Mouse (Mus musculus) adrenal gland, postnatal 25 days (tissue): ENCODE results near the gene Xpnpep1. TPM values are rescaled to one million over a fixed set of nuclear protein-coding genes. Genes with fewer than 3 reads are reported as not detected.

Experiments
- DNase-seq: peaks from one replicate; pipeline ENCODE4 v3.0.0; 2021; ENCODE audit warnings: mixed read lengths
- long read RNA-seq: library from polyadenylated mRNA; stranded (forward); transcript quantifications from one replicate; pipeline ENCODE4 v2.0.0, GENCODE M21; 2021
- total RNA-seq: library from RNA; stranded (reverse); gene quantifications from 2 replicates; pipeline ENCODE4 v1.2.3, GENCODE M21; 2021

Gene Xpnpep1
- 85.6 and 98.2 TPM in 2 replicates for total RNA-seq
- long read RNA-seq, full-length matches to known transcripts = 73 of 173 reads
- long read RNA-seq, partial matches to known transcripts = 12 of 173 reads
- long read RNA-seq, other reads (novel, unspliced or antisense) = 88 of 173 reads

GRCm38 (mm10) chr19:53040164-53041132 lies at the start of gene Xpnpep1:
Gene Xpnpep1, minus strand, starts transcription at chr19:53040214.
- DNase-seq = no peak

DNA sequence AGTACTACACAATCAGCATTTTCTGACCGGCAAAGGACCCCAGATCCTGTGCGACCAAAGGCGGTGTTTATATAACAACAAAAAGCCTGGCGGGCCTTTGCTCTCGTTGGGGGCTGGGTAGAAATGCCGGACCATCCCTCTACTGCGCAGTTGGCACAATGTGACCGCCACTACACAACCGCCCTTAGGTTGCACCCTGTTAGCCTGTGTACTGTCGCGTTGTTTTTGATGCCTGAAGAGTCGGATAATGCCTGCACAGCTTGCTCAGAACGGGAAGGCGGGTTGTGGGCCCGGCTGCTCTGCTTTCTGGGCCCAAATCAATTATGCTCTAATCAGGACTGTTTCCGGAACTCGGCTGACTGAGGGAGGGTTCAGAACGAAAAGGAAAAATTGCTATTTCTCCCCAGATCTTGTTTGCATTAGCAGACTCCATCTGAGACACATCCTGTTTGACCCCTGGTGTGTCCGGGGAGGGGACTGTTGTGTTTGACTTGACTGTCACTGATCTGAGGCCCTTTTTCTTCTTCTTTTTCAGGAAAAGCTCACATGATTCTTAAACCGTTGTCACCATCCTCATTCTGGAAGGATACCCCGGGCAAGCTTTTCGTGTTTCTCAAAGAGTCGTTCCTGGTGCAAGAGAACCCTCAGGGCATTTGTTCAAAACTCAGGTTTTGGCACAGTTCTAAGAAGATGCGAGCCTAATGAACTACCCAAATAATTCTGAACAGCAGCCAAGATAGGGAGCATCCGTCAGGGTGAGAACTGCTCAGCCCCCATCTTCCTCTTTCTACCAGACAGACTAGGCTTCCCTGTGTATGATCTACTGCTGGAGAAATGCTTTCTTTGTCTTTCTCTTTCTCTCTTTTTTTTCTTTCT lies 47.5 kb upstream of the Xpnpep1 start:
- no peak for DNase-seq

- DNase-seq = no peak
Observed at GRCm38 (mm10) chr19:53086861-53087260, 46.8 kb upstream of the Xpnpep1 start.

GRCm38 (mm10) chr19:53084735-53085134 lies 44.7 kb upstream of the Xpnpep1 start:
- no peak for DNase-seq

- DNase-seq = no peak
Observed at GRCm38 (mm10) chr19:53082862-53083261, 42.8 kb upstream of the Xpnpep1 start.

DNA sequence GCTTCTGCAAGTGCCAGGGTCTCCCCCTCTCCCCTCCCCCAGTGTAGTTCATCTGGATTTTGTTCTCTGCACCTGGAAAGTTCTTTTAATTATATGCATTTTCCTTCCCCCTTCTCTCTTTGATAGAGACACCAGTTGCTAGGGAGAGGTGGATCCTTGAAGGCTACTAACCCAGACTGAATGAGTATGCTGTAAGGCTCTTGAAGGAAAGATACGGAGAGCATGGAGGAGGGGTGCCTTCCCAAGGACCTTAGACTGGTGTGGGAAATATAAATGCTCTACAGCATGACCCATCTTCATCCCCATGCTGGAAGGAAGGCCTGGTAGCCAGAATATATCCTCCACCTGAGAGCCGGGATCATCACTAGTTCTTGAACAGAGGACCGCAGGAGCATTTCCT lies 41.3 kb upstream of the Xpnpep1 start:
- no peak for DNase-seq

DNA sequence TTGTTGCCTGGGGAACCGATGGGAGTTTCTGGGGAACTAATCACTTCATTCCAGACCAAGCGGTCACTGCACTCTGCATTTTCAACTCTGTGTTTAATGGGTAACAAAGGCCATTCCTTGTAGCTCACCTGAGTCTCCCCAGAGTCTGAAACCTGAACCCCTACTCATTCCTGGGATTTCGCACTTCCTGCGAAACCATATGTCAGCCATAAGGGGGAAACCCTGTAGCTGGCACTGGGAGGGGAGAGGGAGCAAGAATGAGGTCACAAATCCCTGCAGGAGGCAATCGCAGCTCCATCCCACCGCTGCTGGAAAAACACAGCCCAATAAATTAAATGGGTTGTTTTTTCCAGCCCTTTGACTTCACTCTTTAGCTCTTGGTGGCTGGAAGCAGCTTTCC lies 40.9 kb upstream of the Xpnpep1 start:
- no peak for DNase-seq

- no peak for DNase-seq
Observed at GRCm38 (mm10) chr19:53080487-53080886, 40.5 kb upstream of the Xpnpep1 start.

DNA sequence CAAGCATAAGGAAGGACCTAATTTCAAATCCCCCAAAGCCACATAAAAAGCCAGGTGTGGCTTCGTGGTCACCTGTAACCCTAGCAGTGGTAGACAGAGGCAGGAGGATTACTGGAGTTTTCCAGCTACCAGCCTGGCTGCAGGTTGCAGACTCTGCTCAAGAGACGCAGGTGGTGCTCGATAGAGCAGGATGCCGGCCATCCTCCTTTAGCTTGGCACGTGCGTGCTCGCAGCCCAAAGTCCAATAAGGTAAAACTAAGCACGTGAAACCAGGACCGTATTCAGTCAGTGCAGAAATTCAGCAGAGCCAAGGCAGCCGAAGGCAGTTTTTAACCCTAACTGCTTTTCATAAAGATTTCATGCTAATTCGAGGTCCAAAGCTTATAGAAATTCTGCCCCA lies 40.0 kb upstream of the Xpnpep1 start:
- no peak for DNase-seq

DNA sequence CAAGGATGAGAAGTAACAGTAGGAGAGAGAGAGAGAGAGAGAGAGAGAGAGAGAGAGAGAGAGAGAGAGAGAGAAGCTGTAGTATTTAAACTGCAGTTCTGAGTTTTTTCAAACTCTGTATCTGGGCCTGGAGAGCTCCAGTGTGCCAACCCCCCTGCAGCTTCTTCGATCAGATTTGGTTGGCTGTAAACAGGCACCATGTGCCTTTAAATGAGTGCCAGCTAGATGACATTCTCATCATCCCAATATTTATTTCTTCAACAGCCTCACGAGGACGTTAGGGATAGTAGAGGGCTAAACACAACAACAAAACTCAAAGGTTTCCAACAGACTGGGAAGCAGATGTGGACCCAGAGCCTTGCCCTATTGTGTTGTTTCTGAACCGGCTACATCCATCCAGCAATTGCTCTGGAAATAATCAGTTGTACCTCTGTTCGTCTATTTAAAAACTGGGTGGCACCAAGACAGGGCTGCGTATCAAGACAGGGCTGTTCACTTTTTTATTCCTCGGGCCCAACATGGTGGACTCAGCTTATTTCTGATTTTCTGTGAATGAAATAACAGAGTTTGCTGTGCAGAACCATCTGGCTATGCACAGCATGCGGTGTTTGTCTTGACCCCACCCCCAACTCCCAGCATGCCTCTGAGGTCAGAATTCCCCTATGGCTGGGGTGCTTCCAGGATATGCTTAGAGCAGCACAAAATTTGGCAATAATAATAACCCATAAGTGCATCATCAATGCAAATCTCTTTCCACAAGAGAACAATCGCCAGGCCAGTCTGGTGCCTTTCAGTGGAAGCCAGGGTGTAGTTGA lies 38.5 kb upstream of the Xpnpep1 start:
- DNase-seq = no peak

DNA sequence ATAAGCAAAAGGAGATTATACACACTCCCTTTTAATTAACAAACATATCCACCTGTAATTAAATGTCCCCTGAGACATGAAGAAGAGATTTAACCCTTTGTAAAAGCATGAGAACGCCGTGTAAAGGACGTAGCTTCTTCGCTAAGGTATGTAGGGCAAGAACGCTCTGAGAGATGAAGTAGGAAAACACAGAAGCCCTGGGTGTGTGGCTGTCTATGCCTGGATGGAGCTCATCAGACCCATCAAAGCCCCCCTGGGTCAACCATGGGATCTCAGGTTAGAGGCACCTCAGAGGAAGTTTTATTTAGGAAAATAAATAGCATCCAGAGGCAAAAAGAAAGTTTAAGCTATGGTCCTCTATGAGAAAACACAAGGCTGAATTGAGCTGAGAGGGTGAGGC lies 37.3 kb upstream of the Xpnpep1 start:
- no peak for DNase-seq

DNA sequence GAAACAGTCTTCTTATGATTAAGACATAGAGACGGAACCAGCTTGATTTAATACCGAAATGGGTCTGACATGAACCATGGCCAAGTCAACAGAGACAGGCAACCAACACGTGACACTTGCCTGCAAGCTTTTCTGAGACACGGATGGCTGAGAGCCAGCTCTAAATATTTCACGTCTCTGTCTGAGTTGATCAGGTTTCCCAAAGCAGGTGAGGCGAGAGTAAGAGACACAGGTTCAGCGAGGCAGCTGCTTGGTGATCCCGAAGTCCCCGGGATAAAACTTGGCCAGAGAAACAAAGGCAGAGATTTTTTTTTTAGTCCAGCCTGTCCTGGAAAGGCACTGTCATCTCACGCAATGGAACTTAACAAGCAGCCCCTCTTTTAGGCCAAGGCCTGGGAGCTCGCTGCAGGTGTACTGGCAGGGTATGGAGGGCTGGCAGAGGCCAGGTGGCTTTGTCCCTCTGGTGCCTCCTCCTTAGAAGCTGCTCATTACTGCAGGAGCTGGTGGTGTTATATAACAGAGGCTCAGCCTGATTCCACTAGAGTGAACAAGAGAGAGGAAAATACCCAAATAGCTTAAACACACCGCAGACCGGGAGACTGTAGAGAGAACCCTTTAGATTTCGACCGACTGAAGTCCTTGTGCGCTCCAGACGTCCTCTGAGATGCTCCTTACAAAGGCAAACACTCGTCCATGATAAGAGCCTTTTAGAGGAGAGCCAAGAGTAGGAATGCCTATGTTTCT lies 36.4 kb upstream of the Xpnpep1 start:
- no peak for DNase-seq

- no peak for DNase-seq
Observed at GRCm38 (mm10) chr19:53075896-53076237, 35.9 kb upstream of the Xpnpep1 start.

- no peak for DNase-seq
Observed at GRCm38 (mm10) chr19:53074899-53075722, 35.1 kb upstream of the Xpnpep1 start.

- DNase-seq = no peak
Observed at GRCm38 (mm10) chr19:53073521-53073920, 33.5 kb upstream of the Xpnpep1 start.

- no peak for DNase-seq
Observed at GRCm38 (mm10) chr19:53072406-53072805, 32.4 kb upstream of the Xpnpep1 start.

DNA sequence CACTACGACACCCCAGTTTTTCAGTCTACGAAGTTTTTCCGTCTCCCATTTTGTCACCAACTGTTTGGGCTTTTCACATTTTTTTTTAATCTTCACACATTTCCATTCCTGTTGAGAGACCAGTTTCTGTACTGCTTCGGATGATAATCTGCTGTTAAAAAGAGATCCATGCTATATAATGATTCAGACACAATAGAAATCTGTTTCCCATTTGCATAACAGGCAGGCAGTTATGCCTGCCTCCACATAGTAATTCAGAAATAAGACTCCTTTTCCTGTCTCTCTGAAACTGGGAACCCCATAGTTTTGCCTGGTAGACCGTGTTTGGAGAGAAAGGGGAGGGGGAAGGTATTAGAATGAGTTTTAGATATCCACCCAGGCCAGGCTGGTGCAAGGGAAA lies 31.6 kb upstream of the Xpnpep1 start:
- DNase-seq = no peak

DNA sequence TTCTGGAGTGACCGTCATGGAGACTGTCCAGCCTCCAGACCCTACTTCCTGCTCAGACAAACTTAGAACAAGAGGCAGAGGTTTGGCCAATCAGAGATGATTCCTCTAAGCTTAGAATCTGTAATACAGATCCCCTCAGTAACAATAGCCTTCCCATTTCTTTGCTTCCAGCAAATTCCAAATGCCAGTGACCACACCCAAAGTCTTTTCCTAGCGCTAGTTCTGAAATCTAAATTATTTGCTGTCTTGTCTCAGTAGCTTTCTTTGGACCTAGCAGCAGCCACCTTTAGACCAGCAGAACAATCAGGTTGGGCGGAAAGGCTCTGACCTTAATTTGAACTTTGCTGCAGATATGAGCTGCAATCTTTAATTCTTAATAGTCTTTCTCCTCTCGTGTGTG lies 30.9 kb upstream of the Xpnpep1 start:
- no peak for DNase-seq

- no peak for DNase-seq
Observed at GRCm38 (mm10) chr19:53069451-53069850, 29.4 kb upstream of the Xpnpep1 start.

GRCm38 (mm10) chr19:53066934-53067333 lies 26.9 kb upstream of the Xpnpep1 start:
- no peak for DNase-seq
